Mouse (Mus musculus) embryo, embryonic 11.5 days (tissue): Measurements from ENCODE around the gene Zfp598.
A peak's percentile ranks its signal among the peaks of the same experiment; 100 is the strongest.
"Not testable (repeated sequence)": the region's sequence is repeated elsewhere in the genome, so short reads cannot be mapped to it uniquely, and the experiment has no call there.

ENCODE experiments used
- DNase-seq: peaks from one replicate; pipeline ENCODE4 v3.0.0-alpha.2; 2012; ENCODE audit warnings: low read depth, low spot score

Gene Zfp598

GRCm38 (mm10) chr17:24687146-24687595 is 17.7 kb downstream of the Zfp598 start:
- DNase-seq = no peak

- DNase-seq = no peak
Measured at GRCm38 (mm10) chr17:24687599-24687998, 18.1 kb downstream of the Zfp598 start.

- no peak for DNase-seq
Measured at GRCm38 (mm10) chr17:24689251-24690081, 20.0 kb downstream of the Zfp598 start, which contains the start of gene Syngr3. TSS of gene Syngr3 (minus strand) at chr17:24689955.

- DNase-seq = no peak
Measured at GRCm38 (mm10) chr17:24692385-24692784, 22.9 kb downstream of the Zfp598 start.

GRCm38 (mm10) chr17:24695326-24696010 is 26.0 kb downstream of the Zfp598 start:
- DNase-seq = no peak

GRCm38 (mm10) chr17:24696011-24696697 is 26.7 kb downstream of the Zfp598 start, which contains the start of the genes Gfer and Noxo1:
TSS of gene Gfer (minus strand) at chr17:24696156.
TSS of gene Noxo1 (plus strand) at chr17:24696234.
- DNase-seq = peak; percentile 80

- DNase-seq = no peak
Measured at GRCm38 (mm10) chr17:24697985-24698384, 28.5 kb downstream of the Zfp598 start.

GRCm38 (mm10) chr17:24698715-24699114 is 29.2 kb downstream of the Zfp598 start:
- no peak for DNase-seq

- no peak for DNase-seq
Measured at GRCm38 (mm10) chr17:24699473-24699872, 30.0 kb downstream of the Zfp598 start.

GRCm38 (mm10) chr17:24701251-24701650 is 31.8 kb downstream of the Zfp598 start:
- DNase-seq = no peak

GRCm38 (mm10) chr17:24705821-24706220 is 36.3 kb downstream of the Zfp598 start:
- no peak for DNase-seq

- DNase-seq = peak; percentile 90
Measured at GRCm38 (mm10) chr17:24706982-24707800, 37.7 kb downstream of the Zfp598 start, which contains the start of gene Tbl3. TSS of gene Tbl3 (minus strand) at chr17:24707660.

- no peak for DNase-seq
Measured at GRCm38 (mm10) chr17:24707801-24708425, 38.4 kb downstream of the Zfp598 start.

GRCm38 (mm10) chr17:24708646-24709045 is 39.2 kb downstream of the Zfp598 start:
- no peak for DNase-seq

- DNase-seq = no peak
Measured at GRCm38 (mm10) chr17:24715556-24715955, 46.1 kb downstream of the Zfp598 start.

- DNase-seq = no peak
Measured at GRCm38 (mm10) chr17:24716166-24716682, 46.7 kb downstream of the Zfp598 start.

- DNase-seq = no peak
Measured at GRCm38 (mm10) chr17:24717943-24718342, 48.5 kb downstream of the Zfp598 start, which contains the start of the genes Rnf151 and Rps2. TSS of gene Rnf151 (minus strand) at chr17:24718063. TSS of gene Rps2 (plus strand) at chr17:24718116.

- DNase-seq = not testable (repeated sequence)
Measured at GRCm38 (mm10) chr17:24718938-24719337, 49.5 kb downstream of the Zfp598 start.

- DNase-seq = peak; percentile 97
Measured at GRCm38 (mm10) chr17:24719494-24720222, 50.2 kb downstream of the Zfp598 start.
